Mouse (Mus musculus): ENCODE results near the gene Ywhag.

DNA sequence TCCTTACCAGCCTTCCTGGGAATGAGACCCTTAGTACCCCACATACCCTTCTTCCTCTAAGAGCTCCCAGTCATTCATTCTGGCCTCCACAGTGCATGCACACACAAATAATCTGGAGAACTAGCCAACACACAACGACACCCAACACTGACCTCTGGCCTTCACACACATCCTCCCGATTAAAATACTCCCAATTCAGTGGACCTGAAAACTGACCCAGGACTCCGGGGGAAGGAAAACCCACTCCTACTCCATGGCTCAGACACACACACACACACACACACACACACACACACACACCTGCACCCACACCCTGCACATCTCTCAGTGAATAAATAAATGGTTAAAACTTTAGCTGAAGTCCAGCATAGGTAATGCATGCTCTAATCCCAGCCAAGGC is 14.5 kb downstream of the Ywhag start:
- no peak for TF ChIP-seq CTCF (IDR thresholded peaks at IDR 0.05; ENCODE audit: control insufficient read depth, insufficient read depth, low read length)
- no peak for TF ChIP-seq POLR2A (IDR thresholded peaks at IDR 0.05; ENCODE audit: borderline replicate concordance, control insufficient read depth, low read depth, low read length)
